Mouse (Mus musculus): ENCODE measurements around the gene Ttc16. TPM values are rescaled to one million over a fixed set of nuclear protein-coding genes. Genes with fewer than 3 reads are reported as not detected.

The Ttc16 gene
- polyA plus RNA-seq, 1 experiment from 2014 or later, result 0.92 TPM

- no peak overlapping the region for H3K9ac ChIP-seq
- 93% methylated on average over 5 of the region's 5 CpGs for WGBS
- H3K27ac ChIP-seq, result no peak overlapping the region
- peaks cover 29% of the 10 kb centered on the region; the same call in 1 of the 2 replicates for H3K36me3 ChIP-seq (replicated peaks)
- H3K4me1 ChIP-seq, result peaks cover 22% of the 10 kb centered on the region
- no peaks in the 10 kb centered on the region for H3K9me3 ChIP-seq
- H3K27me3 ChIP-seq (replicated peaks), result no peaks in the 10 kb centered on the region
- H3K4me2 ChIP-seq, result no peak overlapping the region
- ATAC-seq (replicated peaks), result no peak
- H3K4me3 ChIP-seq, result no peak overlapping the region
These were observed 65.0 kb downstream of the Ttc16 start for GRCm38 (mm10) chr2:32710425-32710824.

GRCm38 (mm10) chr2:32709521-32710137 is 65.8 kb downstream of the Ttc16 start:
- H3K4me1 ChIP-seq, result peaks cover 21% of the 10 kb centered on the region
- no peak overlapping the region for H3K27ac ChIP-seq
- H3K9me3 ChIP-seq, result no peaks in the 10 kb centered on the region
- WGBS, result 94% methylated on average over 20 of the region's 20 CpGs
- H3K9ac ChIP-seq, result no peak overlapping the region
- H3K36me3 ChIP-seq (replicated peaks), result peaks cover 36% of the 10 kb centered on the region
- no peak for ATAC-seq (replicated peaks)
- no peak overlapping the region for H3K4me3 ChIP-seq
- H3K27me3 ChIP-seq (replicated peaks), result no peaks in the 10 kb centered on the region
- no peak overlapping the region for H3K4me2 ChIP-seq

- peaks cover 39% of the 10 kb centered on the region for H3K36me3 ChIP-seq (replicated peaks)
These were observed 66.8 kb downstream of the Ttc16 start for GRCm38 (mm10) chr2:32708643-32709042.

More at GRCm38 (mm10) chr2:32708643-32709042, 66.8 kb downstream of the Ttc16 start:
- H3K9ac ChIP-seq, result no peak overlapping the region
- H3K4me3 ChIP-seq, result no peak overlapping the region
- no peaks in the 10 kb centered on the region for H3K9me3 ChIP-seq
- no peaks in the 10 kb centered on the region for H3K27me3 ChIP-seq (replicated peaks)
- ATAC-seq (replicated peaks), result no peak
- WGBS, result 28% methylated on average over 3 of the region's 3 CpGs
- peaks cover 12% of the 10 kb centered on the region for H3K4me1 ChIP-seq
- no peak overlapping the region for H3K4me2 ChIP-seq
- H3K27ac ChIP-seq, result no peak overlapping the region

MicroRNAs encoded within 50 kb of the gene (microRNA counts, 519-probe panel; counts per million panel counts)
- microRNA mmu-miR-2861, result 2,086 counts per million, percentile 21 among the panel's probes with 10 or more counts

Small RNA genes within 50 kb of the gene (microRNA-seq; reads per million reads assigned to microRNA genes)
- gene Mir2861 (not detected), gene Mir3960 (not detected)

Other genes starting within 250 kb of the Ttc16 start
- gene Fam102a, start 240.3 kb downstream of the Ttc16 start, polyA plus RNA-seq (2015; fragmentation: Nextera tagmentation; extraction: Ambion mirVana), result 7.3 TPM in 2 replicates
- 145 and 150 TPM in 2 replicates for gene Dpm2, start 204.8 kb downstream of the Ttc16 start, polyA plus RNA-seq (2015; fragmentation: Nextera tagmentation; extraction: Ambion mirVana)
- 11.3 and 11.8 TPM in 2 replicates for gene Pip5kl1, start 200.8 kb downstream of the Ttc16 start, polyA plus RNA-seq (2015; fragmentation: Nextera tagmentation; extraction: Ambion mirVana)
- gene 9430097D07Rik, start 199.9 kb downstream of the Ttc16 start, polyA plus RNA-seq (2015; fragmentation: Nextera tagmentation; extraction: Ambion mirVana), result 0.60 and 0.86 TPM in 2 replicates
- gene St6galnac4, start 188.5 kb downstream of the Ttc16 start, polyA plus RNA-seq (2015; fragmentation: Nextera tagmentation; extraction: Ambion mirVana), result 33.3 and 36.5 TPM in 2 replicates
- gene St6galnac6, start 175.9 kb downstream of the Ttc16 start, polyA plus RNA-seq (2015; fragmentation: Nextera tagmentation; extraction: Ambion mirVana), result 24.2 and 26.9 TPM in 2 replicates
- 97.6 and 101 TPM in 2 replicates for gene Ak1, start 153.9 kb downstream of the Ttc16 start, polyA plus RNA-seq (2015; fragmentation: Nextera tagmentation; extraction: Ambion mirVana)
- 32.4 and 32.8 TPM in 2 replicates for gene Eng, start 129.0 kb downstream of the Ttc16 start, polyA plus RNA-seq (2015; fragmentation: Nextera tagmentation; extraction: Ambion mirVana)
- gene Fpgs, start 71.5 kb downstream of the Ttc16 start, polyA plus RNA-seq (2015; fragmentation: Nextera tagmentation; extraction: Ambion mirVana), result 23.2 and 25.1 TPM in 2 replicates
- 73.5 and 76.5 TPM in 2 replicates for gene Cdk9, start 62.6 kb downstream of the Ttc16 start, polyA plus RNA-seq (2015; fragmentation: Nextera tagmentation; extraction: Ambion mirVana)
- 54.7 and 57.2 TPM in 2 replicates for gene Sh2d3c, start 54.6 kb downstream of the Ttc16 start, polyA plus RNA-seq (2015; fragmentation: Nextera tagmentation; extraction: Ambion mirVana)
- gene 6330409D20Rik, start 34.6 kb downstream of the Ttc16 start, polyA plus RNA-seq (2015; fragmentation: Nextera tagmentation; extraction: Ambion mirVana), result 3.4 and 4.1 TPM in 2 replicates
- gene Tor2a, start 18.4 kb downstream of the Ttc16 start, polyA plus RNA-seq (2015; fragmentation: Nextera tagmentation; extraction: Ambion mirVana), result 54.1 and 55.9 TPM in 2 replicates
- gene Ptrh1, start 153 bp upstream of the Ttc16 start, polyA plus RNA-seq (2015; fragmentation: Nextera tagmentation; extraction: Ambion mirVana), result 5.9 and 6.1 TPM in 2 replicates
- gene Cfap157, start 8.8 kb upstream of the Ttc16 start, polyA plus RNA-seq (2015; fragmentation: Nextera tagmentation; extraction: Ambion mirVana), result 1.0 and 1.2 TPM in 2 replicates
- gene Stxbp1, start 71.6 kb upstream of the Ttc16 start, polyA plus RNA-seq (2015; fragmentation: Nextera tagmentation; extraction: Ambion mirVana), result 324 and 330 TPM in 2 replicates
- 29.7 and 31.3 TPM in 2 replicates for gene Fam129b, start 100.5 kb upstream of the Ttc16 start, polyA plus RNA-seq (2015; fragmentation: Nextera tagmentation; extraction: Ambion mirVana)
- gene Rpl12, start 185.9 kb upstream of the Ttc16 start, polyA plus RNA-seq (2015; fragmentation: Nextera tagmentation; extraction: Ambion mirVana), result 82.5 and 85.8 TPM in 2 replicates
- 22.8 and 24.2 TPM in 2 replicates for gene Lrsam1, start 186.0 kb upstream of the Ttc16 start, polyA plus RNA-seq (2015; fragmentation: Nextera tagmentation; extraction: Ambion mirVana)
- gene Slc2a8, start 206.4 kb upstream of the Ttc16 start, polyA plus RNA-seq (2015; fragmentation: Nextera tagmentation; extraction: Ambion mirVana), result 22.4 and 24.5 TPM in 2 replicates

Measured in midbrain, embryonic 15.5 days (tissue).